Mouse (Mus musculus) hematopoietic stem cell, adult 5-6 weeks (primary cell): ENCODE results near the gene Pdgfra. TPM values are rescaled to one million over a fixed set of nuclear protein-coding genes. Genes with fewer than 3 reads are reported as not detected.

Experiments
- ATAC-seq, 2 experiments: fragments of 125-278 bp in 1 of 2; replicated peaks in 1 of 2; 2 replicates each; pipeline ENCODE4 v1.8.0; 2016 to 2017; ENCODE audit warnings: inconsistent platforms in 2 of 2, mild to moderate bottlenecking in 2 of 2, moderate number of reproducible peaks in 2 of 2, low read depth in 1 of 2, moderate TSS enrichment in 1 of 2; ENCODE audit not compliant: low FRiP score in 2 of 2, poor library complexity in 2 of 2, severe bottlenecking in 2 of 2, insufficient read depth in 1 of 2, low TSS enrichment in 1 of 2
- total RNA-seq: library from RNA; stranded (forward); fragments of 172-1452, 232-1000 nt; gene quantifications from 2 replicates; pipeline ENCODE4 v1.2.3, GENCODE M21; 2017

Gene Pdgfra
- not detected in 2 replicates for total RNA-seq

DNA sequence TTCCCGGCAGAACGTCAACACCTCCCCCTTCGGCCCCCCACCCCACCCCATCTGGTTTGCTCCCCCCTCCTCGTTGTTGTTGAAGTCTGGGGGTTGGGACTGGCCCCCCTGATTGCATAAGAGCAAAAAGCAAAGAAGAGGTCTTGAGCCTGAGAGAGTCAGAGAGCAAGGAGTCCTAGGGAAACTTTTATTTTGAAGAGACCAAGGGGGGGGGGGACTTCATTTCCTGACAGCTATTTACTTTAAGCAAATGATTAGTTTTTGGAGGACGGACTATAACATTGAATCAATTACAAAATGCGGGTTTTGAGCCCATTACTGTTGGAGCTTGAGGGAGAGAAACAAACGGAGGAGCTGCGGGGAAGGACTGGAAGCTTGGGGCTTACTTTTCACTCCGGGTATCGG lies at the start of gene Pdgfra:
Pdgfra (plus strand) TSS at position 272 of the 405 bp plus-strand sequence.
- ATAC-seq, result no peak

DNA sequence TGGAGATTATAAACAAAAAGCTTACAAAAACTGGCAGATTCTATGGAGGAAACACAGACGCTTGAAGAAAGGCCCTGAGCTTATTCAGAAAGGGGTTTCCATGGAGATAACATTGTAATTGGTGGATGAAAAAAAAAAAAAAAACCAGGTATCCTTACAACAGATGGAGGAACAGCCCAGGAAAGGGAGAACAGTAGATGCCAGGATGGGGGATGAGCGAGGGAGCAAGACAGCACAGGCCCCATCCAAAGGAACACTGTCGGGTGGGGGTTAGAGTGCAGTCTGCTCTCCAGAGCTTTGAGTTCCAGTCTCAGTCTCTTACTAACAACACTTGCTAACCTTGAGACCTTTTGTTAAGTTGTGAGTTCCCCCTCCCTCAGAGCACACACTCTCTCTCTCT lies 45.6 kb upstream of the Pdgfra start:
- no peak for ATAC-seq

DNA sequence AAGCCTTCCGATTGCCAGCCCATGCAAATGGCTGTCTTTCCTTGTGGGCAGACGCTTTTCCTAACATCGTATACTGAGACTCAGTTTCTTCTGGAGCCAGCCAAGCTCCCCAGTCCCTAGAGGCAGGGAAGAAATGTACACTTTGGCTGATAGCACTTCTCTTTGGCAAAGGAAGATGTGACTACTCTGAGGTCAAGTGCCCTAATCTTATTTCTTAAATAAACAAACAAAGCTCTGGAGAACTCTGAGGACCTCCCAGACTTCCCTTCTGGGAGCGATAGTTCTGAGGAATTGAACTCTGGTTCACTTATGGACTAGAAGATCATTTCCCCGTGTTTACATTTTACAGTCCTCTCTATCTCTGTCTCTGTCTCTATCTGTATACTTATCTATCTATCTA lies 42.7 kb upstream of the Pdgfra start:
- ATAC-seq, result no peak

DNA sequence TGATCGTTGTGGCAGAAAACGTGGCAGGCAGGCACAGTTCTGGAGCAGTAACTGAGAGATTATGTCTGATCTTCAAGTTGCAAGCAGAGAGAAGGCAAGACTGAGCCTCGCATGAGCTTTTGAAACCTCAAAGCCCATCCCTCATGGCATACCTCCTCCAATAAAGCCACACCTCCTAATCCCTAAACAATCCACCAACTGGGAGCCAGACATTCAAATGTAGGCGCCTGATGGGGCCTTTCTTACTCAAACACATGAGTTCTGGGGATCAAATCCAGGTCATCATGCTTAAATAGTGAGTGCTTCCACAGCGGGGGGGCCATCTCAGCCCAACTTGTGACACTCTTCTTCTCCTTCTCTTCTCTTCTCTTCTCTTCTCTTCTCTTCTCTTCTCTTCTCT lies 40.3 kb upstream of the Pdgfra start:
- no peak for ATAC-seq

DNA sequence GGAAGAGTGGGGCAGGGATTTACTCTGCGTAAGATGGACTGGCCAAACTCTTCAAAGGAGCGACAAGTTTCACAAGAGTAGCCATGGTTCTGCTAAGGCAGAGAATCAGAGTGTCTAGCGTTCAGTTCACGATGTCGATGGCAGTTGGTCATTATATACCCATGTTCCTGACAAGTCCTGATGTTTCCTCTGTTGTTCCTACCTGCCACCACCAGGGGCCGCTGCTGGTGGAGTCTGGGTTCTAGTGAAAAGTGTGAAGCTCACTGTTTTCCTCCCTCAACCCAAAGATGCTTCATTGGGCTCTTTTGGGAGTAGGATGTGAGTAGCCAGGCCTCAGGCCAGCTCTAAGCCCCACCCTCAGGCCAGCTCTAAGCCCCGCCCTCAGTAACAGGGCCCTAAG lies 33.3 kb upstream of the Pdgfra start:
- no peak for ATAC-seq

DNA sequence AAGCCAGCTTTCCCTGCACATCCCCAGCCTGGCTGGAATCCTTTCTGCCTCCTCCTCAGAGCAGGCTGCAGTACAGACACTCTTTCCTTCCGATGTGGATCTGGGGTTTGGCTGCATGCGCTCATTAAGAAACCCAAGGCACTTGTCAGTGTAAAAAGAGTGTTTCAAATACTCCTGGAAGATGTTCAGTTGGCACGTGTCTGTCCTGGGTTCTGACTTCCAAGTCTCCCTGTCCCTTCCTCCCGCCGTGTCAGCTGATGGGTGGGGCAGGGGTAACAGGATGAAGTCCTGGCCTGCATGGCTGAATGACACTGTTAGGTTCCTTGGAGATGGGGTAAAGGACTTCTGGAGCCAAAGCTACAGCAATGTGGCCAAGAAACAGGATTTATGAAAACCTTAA lies 30.4 kb upstream of the Pdgfra start:
- no peak for ATAC-seq

DNA sequence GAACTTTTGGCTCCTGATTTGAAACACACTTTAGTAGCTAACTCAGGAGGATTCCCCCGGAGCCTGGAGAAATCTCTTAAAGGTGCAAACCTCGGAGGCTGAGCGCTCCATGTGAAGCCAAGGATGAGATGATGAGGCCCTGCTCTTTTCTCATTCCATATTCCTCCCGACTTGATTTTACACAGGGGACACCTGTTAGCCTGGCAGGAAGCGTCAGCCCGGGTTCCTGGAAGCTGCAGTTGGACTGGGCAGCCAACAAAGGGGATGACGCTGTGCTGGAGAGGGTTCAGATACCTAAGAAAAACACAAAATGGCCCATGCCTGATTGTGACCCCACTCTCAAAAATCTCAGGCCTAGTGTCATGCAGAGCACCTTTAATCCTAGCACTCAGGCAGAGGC lies 17.4 kb upstream of the Pdgfra start:
- ATAC-seq, result no peak

DNA sequence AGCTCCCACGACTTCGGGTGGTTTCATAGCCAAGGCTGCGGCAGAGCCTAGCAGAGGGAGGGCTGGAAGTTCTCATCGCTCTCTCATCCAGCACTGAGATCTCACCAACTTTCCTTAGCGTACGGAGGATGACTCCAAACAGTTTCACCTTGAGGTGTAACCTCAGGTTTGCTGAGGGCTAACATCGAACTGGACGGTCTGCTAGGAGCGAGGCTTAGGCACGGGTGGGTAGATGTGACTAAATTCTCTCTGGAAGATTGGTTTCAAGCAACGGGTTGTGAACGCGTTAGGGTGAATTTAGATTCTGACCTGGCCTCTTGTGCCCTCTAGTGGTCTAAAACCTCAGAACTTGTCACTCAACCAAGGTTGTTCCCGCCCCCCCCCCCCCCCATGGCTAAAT lies 9.0 kb upstream of the Pdgfra start:
- peak; percentile 60 to 65 for ATAC-seq

DNA sequence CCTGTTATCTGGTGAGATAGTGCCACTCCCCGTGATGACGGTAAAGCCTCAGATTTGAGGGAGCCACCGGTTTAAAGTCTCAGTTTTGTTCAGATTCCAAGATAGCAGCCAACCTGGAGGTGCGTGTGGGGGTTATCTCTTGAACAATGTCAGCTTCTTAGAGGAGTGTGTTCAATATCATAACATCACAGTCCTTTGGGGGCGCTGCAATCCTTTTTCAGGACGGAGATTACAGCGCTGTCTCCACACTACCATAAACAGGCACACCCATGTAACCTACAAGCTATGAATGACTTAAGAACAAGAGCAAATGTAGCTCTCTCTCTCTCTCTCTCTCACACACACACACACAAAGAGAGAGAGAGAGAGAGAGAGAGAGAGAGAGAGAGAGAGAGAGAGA lies 8.3 kb upstream of the Pdgfra start:
- ATAC-seq, result no peak

DNA sequence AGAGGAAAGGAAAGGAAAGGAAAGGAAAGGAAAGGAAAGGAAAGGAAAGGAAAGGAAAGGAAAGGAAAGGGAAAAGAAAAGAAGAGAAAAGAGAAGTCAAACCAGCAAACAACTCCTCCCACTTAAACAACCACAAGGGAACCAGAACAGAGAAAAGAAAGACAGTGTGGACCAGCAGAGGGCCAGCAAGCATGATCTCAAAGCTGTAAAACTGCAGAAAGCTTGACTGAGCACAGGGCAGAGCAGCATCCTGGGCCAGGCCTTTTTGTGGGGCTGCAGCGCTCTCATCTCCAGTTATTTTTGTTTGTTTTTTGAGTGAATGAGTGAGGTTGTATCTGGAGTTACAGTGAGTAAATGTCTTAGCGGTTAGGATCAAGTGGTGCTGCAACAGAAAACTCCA lies 6.8 kb upstream of the Pdgfra start:
- ATAC-seq, result no peak

DNA sequence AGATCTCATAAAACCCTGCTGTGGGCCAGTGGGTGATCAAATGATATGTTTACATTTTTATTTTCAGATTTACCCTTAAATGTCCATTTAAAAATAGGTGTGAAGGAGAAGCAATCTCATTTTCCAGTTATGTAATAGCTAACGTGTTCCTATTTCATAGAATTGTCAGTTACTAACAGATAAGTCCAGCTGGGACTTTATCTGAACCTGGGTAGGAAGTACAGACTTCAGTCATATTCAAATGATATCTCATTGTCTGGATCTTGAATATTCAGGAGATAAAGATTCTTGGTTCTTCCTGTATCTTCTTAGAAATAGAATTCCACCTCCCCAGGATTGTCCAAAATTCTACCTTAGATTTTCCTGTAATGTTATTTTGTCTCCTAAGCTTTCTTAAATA lies 5.6 kb upstream of the Pdgfra start:
- no peak for ATAC-seq

DNA sequence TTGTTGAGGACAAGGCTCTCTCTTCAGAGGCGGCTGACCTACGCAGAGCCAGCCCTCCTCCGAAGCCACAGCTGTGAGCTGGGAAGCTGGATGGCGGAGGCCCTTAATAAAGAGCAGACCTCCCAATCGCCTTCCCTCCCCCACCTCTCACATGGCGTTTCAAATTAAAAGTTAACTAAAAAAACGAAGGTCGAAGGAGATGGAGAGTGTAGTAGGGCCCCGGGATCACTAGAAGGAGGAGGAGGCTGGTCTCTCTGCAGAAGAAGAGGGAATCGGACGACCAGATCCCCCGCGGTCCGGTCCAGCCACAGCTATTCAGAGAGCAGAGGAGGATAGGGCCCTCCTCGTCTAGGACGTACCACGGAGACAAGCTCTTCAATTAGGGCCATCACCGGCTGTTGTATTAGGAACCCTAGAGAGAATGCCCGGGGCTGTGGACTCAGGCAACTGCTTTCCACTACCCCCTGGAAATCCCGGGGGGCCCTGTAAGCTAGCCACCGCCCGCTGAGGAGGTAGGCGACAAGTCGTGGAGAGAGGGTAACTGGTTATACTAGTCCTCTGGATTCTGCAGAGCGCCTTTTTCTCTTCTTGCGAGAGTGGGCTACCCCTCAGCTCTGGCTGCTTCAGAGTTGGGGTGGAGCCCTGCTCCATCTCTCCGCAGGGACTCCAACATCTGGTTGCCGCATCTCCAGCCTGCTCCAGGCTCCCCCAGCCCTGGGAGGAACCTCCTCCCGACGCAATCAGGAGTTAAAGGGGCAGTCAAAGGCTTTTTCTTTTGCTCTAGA lies 3.6 kb upstream of the Pdgfra start:
- no peak for ATAC-seq

DNA sequence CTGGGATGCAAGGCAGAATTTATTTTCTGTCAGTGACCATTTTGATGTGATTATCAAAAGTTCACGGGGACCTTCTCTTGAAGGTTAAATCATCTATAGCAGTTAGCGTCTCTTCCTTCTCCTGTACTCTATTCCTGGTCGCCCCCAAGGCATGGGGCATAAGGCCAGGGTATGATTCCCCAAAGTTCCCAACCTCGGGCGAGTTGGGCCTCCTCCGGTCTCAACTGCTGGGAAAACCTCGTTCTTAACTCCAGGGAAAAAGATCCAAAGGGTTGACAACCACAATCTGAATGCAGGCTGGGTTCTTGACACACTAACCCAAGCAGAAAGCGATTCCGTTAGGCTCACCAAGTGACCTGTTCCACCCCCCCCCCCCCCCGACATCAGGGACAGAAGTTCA lies 2.7 kb upstream of the Pdgfra start:
- no peak for ATAC-seq

DNA sequence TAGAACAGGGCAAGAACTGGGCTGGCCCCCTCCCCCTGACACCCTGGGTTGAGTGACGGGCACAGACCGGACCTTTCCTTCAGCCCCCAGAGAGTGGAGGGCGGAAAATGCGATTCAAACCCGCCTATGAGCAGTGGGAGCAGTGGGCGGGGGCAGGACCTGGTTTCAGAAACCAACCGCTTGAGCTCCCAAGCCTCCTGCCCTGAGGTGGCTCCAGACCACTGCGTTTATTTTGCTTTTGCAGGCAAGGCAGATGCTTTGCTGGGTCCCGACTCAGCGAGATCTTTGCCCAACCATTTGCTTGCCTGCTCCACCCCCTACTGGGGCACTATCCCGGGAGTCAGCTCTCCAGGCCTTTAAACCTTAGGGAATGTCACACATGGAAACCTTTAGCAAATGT lies 2.2 kb upstream of the Pdgfra start:
- ATAC-seq, result no peak

DNA sequence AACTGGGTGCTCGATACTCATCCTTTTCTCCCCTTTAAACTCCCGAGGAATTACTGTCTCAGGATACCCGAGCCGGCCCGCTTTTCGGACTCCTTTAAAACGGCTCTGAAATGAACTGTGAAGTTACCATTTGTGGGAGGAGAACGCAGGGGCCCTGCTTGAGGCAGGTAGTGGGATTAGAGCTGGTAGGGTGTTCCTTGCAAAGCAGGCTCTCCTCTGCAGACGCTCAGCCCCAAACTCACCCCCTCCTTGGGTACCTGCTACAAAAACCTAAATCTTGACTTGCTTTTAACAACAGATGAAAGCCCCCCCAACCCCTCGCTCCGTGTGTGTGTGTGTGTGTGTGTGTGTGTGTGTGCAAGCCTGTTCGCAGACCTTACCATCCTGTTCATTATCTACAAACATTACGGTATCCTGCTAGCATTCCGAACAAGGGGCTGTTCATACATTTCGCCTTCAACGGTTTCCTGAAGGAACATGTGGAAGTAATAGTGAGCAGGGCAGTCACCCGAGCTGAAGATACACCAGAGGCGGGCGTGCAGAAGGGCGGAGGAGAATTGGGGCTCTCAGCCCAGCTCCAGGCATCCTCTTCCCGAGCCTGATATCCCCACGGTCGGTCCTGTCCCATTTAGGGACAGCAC lies 1.6 kb upstream of the Pdgfra start:
- no peak for ATAC-seq

DNA sequence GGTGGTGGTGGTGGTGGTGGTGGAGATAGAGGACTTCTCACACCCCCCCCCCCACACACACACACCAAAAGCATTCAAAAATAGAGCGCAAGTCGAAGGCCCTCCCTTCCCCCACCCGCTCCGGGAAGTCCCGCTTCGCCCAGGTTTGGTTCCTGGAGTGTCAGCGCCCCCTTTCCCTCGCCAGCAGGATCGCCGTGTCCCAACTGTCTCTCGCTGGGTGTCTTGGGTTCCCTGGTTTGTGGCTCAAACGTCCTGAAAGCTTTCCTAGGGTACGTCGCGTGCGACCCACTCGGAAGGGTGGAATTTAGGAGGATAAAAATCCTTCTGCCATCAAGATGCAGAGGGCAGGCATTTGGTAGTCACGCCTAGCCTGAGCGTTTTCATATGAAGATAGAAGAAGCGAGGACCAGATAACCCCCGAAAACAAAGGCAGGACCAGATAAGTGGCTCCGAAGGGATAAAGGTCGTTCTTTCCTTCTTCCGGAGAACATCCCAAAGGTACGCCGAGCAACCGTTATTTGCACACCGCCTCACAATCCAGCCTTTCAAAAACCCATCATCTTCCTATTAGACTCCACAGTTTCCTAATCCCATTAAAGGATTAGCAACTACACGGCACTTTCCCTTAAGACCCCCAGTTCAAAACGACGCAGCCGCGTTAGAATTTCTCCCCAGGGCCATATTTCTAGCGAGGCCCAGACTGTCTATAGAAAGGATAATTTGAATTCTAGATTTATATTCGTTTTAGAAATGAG lies 769 bp upstream of the Pdgfra start:
- no peak for ATAC-seq

DNA sequence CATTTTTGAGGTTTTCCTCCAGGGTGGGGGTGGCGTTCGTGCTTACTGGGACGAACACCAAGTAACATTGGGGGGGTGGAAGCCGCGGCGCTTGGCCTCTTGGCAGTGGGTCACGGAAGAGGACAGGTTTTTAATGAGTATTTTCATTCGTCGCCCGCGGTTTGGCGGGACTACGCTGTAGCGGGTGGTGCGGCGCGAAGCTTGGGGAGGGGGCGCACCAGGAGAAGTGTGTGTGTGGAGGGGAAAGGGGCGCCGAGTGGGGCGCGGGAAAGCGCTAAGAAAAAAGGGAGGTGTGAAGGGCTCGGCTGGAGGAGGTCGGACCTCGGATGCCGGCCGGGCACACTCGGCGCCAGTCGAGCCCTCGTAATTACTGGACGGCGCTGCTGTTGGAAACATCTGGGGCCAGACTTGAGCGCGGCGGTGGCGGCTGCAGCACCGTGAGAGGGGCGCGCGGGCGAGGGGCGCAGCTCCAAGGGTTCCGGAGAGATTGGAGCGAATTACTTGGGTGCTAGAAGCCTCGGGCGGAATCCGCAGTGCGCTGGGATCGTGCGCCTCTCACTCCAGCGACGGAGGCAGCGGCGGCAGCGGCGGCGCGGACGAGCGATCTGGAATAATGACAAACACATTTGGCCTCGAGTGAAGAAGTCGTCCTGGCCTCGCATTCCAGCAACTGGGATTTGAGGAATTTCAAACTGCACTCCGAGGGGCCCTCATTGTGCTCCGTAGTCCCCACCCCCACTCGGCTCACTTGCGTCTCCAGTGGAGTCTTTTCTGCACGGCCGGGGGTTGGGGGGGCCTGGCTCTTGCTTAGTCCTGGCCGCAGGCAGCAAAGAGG lies 916 bp downstream of the Pdgfra start:
- ATAC-seq, result no peak

DNA sequence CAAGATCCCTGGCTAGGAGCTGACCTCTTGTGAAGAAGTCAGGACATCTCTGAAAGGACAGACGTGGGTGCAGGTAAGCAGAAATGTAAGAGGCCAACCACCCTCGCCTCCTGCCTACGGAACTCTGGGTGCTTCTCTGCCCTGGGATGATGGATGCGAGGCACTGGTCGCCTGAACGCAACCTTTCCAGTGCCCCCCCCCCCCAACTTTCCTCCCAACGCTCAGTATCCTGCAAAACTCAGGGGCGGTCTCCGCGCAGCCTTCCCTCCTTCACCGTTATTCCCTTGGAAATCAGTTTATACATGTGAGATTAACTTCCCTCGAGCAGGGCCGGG lies 1.5 kb downstream of the Pdgfra start:
- no peak for ATAC-seq
